Mouse (Mus musculus): ENCODE measurements around the gene Ascc3. TPM values are rescaled to one million over a fixed set of nuclear protein-coding genes. Genes with fewer than 3 reads are reported as not detected.

Ascc3 gene
- polyA plus RNA-seq, 1 experiment from 2014 or later: 32.0 TPM

DNA sequence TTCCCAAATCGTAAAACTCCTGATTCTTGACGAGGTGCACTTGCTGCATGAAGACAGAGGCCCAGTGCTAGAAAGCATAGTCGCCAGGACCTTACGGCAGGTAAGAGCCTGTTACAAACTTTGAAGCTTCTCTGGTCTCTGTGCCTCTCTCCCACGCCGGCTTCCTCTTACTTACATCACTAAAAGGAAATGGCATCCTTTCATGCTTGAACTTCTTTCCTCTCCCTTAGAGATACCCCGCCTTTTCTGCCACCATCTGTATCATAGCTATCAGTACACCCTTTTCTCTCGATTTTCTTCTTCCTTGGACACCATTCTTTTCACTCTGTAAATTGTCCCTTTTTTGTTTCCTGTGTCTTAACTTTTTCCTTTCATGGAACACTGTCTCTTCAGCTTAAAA is 58.1 kb downstream of the Ascc3 start:
- no peak for ATAC-seq (ENCODE audit: low FRiP score)
- Histone ChIP-seq H3K4me3 (ENCODE audit: low read depth, low read length) (no peak overlapping the region), H3K9me3 (ENCODE audit: control insufficient read depth, low read length) (no peaks in the 10 kb centered on the region), H3K27me3 (ENCODE audit: control insufficient read depth, insufficient read depth, low read length) (no peaks in the 10 kb centered on the region), H3K9ac (ENCODE audit: low read depth, low read length) (no peak overlapping the region), H3K4me1 (replicated peaks; ENCODE audit: control insufficient read depth, insufficient read depth, low read length) (no peaks in the 10 kb centered on the region), H3K27ac (ENCODE audit: low read depth, low read length) (no peak overlapping the region), H3K4me2 (replicated peaks; ENCODE audit: low read depth, low read length) (no peak overlapping the region), H3K36me3 (ENCODE audit: control insufficient read depth, insufficient read depth, low read length) (no peaks in the 10 kb centered on the region)
- DNase-seq (ENCODE audit: low spot score): no peak
- WGBS: 89% methylated on average over 8 of the region's 8 CpGs

DNA sequence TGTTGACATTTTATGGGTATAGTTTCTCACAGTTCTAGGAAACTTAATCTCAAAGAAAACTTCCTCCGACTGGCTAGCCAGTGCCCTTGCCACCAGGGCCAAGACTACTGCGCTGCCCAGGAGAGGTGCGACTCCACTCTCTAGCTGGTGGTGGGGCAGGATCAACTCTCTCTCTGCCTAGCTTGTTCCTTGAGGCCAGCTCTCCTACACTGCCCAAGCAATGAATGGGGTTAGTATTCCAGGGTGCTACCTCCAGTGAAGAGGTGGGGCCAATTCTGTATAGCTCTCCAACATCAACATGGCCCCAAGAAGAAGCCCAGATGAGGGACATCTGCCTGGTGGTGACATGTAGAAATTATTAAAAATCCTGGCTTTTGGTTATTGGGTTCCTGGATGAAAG is 61.1 kb downstream of the Ascc3 start:
- Histone ChIP-seq H3K27ac (ENCODE audit: low read depth, low read length) (no peak overlapping the region), H3K9me3 (ENCODE audit: control insufficient read depth, low read length) (no peaks in the 10 kb centered on the region), H3K9ac (ENCODE audit: low read depth, low read length) (no peak overlapping the region), H3K36me3 (ENCODE audit: control insufficient read depth, insufficient read depth, low read length) (no peaks in the 10 kb centered on the region), H3K4me1 (replicated peaks; ENCODE audit: control insufficient read depth, insufficient read depth, low read length) (no peaks in the 10 kb centered on the region), H3K27me3 (ENCODE audit: control insufficient read depth, insufficient read depth, low read length) (no peaks in the 10 kb centered on the region), H3K4me3 (ENCODE audit: low read depth, low read length) (no peak overlapping the region), H3K4me2 (replicated peaks; ENCODE audit: low read depth, low read length) (no peak overlapping the region)
- DNase-seq (ENCODE audit: low spot score): no peak
- ATAC-seq (ENCODE audit: low FRiP score): no peak
- 96% methylated on average over 3 of the region's 3 CpGs for WGBS

DNA sequence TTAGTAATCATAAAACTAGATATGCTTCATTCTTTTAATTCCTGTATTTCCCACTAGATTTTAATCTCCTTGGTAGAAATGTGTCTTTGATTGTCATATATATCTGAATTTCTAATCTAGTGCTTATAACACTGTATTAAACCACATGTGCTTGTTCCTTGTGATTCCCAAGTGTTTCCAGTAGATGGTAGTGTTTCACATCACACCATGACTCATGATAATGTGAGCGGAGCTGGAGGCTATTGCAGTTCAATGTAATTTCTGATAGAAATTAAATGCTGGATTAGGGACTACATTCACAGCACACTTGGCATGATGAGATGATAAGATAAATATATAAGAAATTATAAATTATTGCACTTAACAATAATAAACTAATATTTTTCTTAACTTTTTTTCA is 64.9 kb downstream of the Ascc3 start:
- ATAC-seq (ENCODE audit: low FRiP score): peak; percentile 81
- H3K4me2 ChIP-seq (replicated peaks; ENCODE audit: low read depth, low read length): no peak overlapping the region
- WGBS: 55% methylated on average over 1 of the region's 1 CpGs
- no peaks in the 10 kb centered on the region for H3K9me3 ChIP-seq (ENCODE audit: control insufficient read depth, low read length)
- no peak overlapping the region for H3K27ac ChIP-seq (ENCODE audit: low read depth, low read length)
- no peak overlapping the region for H3K9ac ChIP-seq (ENCODE audit: low read depth, low read length)
- peak; percentile 27 for DNase-seq (ENCODE audit: low spot score)
- no peak overlapping the region for H3K4me3 ChIP-seq (ENCODE audit: low read depth, low read length)
- no peaks in the 10 kb centered on the region for H3K4me1 ChIP-seq (replicated peaks; ENCODE audit: control insufficient read depth, insufficient read depth, low read length)
- H3K36me3 ChIP-seq (ENCODE audit: control insufficient read depth, insufficient read depth, low read length): no peaks in the 10 kb centered on the region
- H3K27me3 ChIP-seq (ENCODE audit: control insufficient read depth, insufficient read depth, low read length): no peaks in the 10 kb centered on the region

DNA sequence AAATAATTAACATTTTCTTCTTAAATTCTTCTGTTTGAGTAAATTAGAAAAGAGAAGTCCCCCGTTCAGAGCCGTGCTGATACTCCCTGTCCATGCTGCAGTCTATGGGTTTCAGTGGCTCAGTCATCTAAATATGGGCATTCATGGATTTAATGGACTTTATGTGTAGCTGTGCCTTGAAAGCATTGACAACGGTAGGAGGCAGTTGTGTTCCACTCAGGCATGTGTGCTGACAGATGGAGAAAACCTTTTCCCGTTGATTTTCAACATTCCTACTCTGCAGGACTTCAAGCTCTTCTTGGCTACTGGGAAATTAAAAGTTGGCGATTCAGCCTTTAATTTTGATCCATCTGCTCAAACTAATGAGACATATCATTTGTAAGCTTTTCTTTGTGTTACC is 79.0 kb downstream of the Ascc3 start:
- H3K9me3 ChIP-seq (ENCODE audit: control insufficient read depth, low read length): no peaks in the 10 kb centered on the region
- no peak overlapping the region for H3K4me3 ChIP-seq (ENCODE audit: low read depth, low read length)
- WGBS: 61% methylated on average over 5 of the region's 5 CpGs
- no peak overlapping the region for H3K27ac ChIP-seq (ENCODE audit: low read depth, low read length)
- ATAC-seq (ENCODE audit: low FRiP score): no peak
- no peaks in the 10 kb centered on the region for H3K4me1 ChIP-seq (replicated peaks; ENCODE audit: control insufficient read depth, insufficient read depth, low read length)
- no peaks in the 10 kb centered on the region for H3K27me3 ChIP-seq (ENCODE audit: control insufficient read depth, insufficient read depth, low read length)
- H3K4me2 ChIP-seq (replicated peaks; ENCODE audit: low read depth, low read length): no peak overlapping the region
- no peak overlapping the region for H3K9ac ChIP-seq (ENCODE audit: low read depth, low read length)
- no peak for DNase-seq (ENCODE audit: low spot score)
- H3K36me3 ChIP-seq (ENCODE audit: control insufficient read depth, insufficient read depth, low read length): no peaks in the 10 kb centered on the region

DNA sequence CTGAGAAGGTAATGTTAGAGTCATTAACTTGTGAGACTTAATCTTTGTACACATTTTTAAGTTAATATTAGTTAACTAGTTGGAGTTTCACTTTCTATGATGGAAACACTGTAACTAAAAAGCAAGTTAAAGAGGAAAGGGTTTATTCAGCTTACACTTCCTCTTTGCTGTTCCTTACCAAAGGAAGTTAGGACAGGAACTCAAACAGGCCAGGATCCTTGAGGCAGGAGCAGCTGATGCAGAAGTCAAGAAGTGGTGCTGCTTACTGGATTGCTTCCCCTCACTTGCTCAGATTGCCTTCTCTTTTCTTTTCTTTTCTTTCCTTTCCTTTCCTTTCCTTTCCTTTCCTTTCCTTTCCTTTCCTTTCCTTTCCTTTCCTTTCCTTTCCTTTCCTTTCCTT is 97.9 kb downstream of the Ascc3 start:
- ATAC-seq (ENCODE audit: low FRiP score): no peak

DNA sequence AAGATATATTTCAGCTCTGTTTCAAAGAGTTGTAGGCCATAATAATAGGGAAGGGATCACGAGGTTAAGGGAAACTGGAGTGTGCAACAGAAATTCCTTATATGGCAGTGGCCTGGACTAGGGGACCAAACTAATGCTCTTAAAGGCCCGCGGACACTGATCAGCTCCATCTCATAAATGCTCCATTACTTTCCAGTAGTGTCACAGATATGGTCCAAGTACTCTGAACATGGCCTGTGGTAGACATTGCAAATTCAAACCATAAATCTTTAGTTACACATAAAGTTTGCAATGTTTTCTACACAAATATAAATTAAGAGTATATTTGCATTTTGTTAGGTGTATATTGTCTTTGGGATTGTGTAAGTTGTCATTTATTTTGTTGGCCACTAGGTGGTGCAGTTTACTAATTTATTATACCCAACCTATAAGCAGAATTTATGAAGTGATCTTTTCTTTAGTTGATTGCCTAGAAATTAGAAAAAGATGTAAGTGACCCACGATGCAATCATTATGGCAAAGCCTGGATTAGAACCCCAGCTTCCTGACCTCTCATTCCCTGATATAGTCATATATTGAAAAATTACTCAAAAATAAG is 106.5 kb downstream of the Ascc3 start:
- H3K27ac ChIP-seq (ENCODE audit: low read depth, low read length): no peak overlapping the region
- no peaks in the 10 kb centered on the region for H3K4me1 ChIP-seq (replicated peaks; ENCODE audit: control insufficient read depth, insufficient read depth, low read length)
- H3K4me2 ChIP-seq (replicated peaks; ENCODE audit: low read depth, low read length): no peak overlapping the region
- DNase-seq (ENCODE audit: low spot score) (peak; percentile 49), ATAC-seq (ENCODE audit: low FRiP score) (peak; percentile 65; the same call in 1 of the 2 replicates)
- H3K36me3 ChIP-seq (ENCODE audit: control insufficient read depth, insufficient read depth, low read length): no peaks in the 10 kb centered on the region
- 67% methylated on average over 4 of the region's 4 CpGs for WGBS
- no peak overlapping the region for H3K9ac ChIP-seq (ENCODE audit: low read depth, low read length)
- H3K27me3 ChIP-seq (ENCODE audit: control insufficient read depth, insufficient read depth, low read length): no peaks in the 10 kb centered on the region
- no peak overlapping the region for H3K4me3 ChIP-seq (ENCODE audit: low read depth, low read length)
- H3K9me3 ChIP-seq (ENCODE audit: control insufficient read depth, low read length): no peaks in the 10 kb centered on the region

More for the DNA sequence above, 97.9 kb downstream of the Ascc3 start:
- no peak overlapping the region for H3K4me2 ChIP-seq (replicated peaks; ENCODE audit: low read depth, low read length)
- H3K27ac ChIP-seq (ENCODE audit: low read depth, low read length): no peak overlapping the region
- H3K27me3 ChIP-seq (ENCODE audit: control insufficient read depth, insufficient read depth, low read length): no peaks in the 10 kb centered on the region
- H3K4me3 ChIP-seq (ENCODE audit: low read depth, low read length): no peak overlapping the region
- no peak overlapping the region for H3K9ac ChIP-seq (ENCODE audit: low read depth, low read length)
- H3K9me3 ChIP-seq (ENCODE audit: control insufficient read depth, low read length): no peaks in the 10 kb centered on the region
- no peaks in the 10 kb centered on the region for H3K36me3 ChIP-seq (ENCODE audit: control insufficient read depth, insufficient read depth, low read length)
- no peak for DNase-seq (ENCODE audit: low spot score)
- no peaks in the 10 kb centered on the region for H3K4me1 ChIP-seq (replicated peaks; ENCODE audit: control insufficient read depth, insufficient read depth, low read length)

DNA sequence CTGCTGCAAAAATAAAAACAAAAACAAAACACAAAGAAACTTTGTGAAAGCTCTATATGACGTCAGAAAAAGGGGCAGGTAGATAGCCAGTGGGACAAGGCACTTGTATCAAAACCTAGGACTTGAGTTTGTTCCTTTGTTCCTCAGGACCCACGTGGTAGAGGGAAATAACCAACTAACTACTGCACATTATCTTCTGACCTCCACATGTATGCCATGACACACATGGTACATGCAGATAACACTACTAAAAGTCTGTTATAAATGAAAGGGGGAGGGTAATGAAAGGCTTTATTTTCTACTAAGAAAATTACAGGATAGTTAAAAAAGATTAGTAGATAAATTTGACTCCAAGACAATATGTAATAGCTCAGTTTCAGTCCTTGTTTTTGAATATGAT is 109.3 kb downstream of the Ascc3 start:
- Histone ChIP-seq H3K4me3 (ENCODE audit: low read depth, low read length) (no peak overlapping the region), H3K27ac (ENCODE audit: low read depth, low read length) (no peak overlapping the region), H3K36me3 (ENCODE audit: control insufficient read depth, insufficient read depth, low read length) (no peaks in the 10 kb centered on the region), H3K4me1 (replicated peaks; ENCODE audit: control insufficient read depth, insufficient read depth, low read length) (no peaks in the 10 kb centered on the region), H3K4me2 (replicated peaks; ENCODE audit: low read depth, low read length) (no peak overlapping the region), H3K9me3 (ENCODE audit: control insufficient read depth, low read length) (no peaks in the 10 kb centered on the region), H3K9ac (ENCODE audit: low read depth, low read length) (no peak overlapping the region), H3K27me3 (ENCODE audit: control insufficient read depth, insufficient read depth, low read length) (no peaks in the 10 kb centered on the region)
- 75% methylated on average over 2 of the region's 2 CpGs for WGBS
- DNase-seq (ENCODE audit: low spot score): no peak
- no peak for ATAC-seq (ENCODE audit: low FRiP score)

DNA sequence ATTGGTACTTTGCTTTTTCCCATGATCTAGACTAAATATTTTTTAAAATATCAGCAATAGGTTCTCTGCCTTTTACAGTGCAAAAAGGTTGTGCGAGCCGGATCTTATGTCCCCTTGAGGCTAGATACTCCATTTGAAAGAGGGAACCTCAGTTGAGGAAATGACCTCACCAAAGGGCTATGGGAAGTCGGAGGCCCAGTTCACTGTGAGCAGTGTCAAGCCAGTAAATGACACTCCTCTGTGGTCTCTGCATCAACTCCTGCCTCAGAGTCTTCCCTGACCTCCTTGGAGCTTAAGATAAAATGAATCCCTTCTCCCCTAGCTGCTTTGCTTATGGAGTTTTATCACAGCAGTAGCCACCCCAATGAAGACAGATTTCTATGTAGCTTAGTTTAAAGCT is 109.9 kb downstream of the Ascc3 start:
- no peak overlapping the region for H3K9ac ChIP-seq (ENCODE audit: low read depth, low read length)
- H3K27me3 ChIP-seq (ENCODE audit: control insufficient read depth, insufficient read depth, low read length): no peaks in the 10 kb centered on the region
- WGBS: 84% methylated on average over 3 of the region's 3 CpGs
- no peaks in the 10 kb centered on the region for H3K4me1 ChIP-seq (replicated peaks; ENCODE audit: control insufficient read depth, insufficient read depth, low read length)
- H3K9me3 ChIP-seq (ENCODE audit: control insufficient read depth, low read length): no peaks in the 10 kb centered on the region
- no peak overlapping the region for H3K4me2 ChIP-seq (replicated peaks; ENCODE audit: low read depth, low read length)
- DNase-seq (ENCODE audit: low spot score) (no peak), ATAC-seq (ENCODE audit: low FRiP score) (no peak)
- no peak overlapping the region for H3K4me3 ChIP-seq (ENCODE audit: low read depth, low read length)
- no peak overlapping the region for H3K27ac ChIP-seq (ENCODE audit: low read depth, low read length)
- no peaks in the 10 kb centered on the region for H3K36me3 ChIP-seq (ENCODE audit: control insufficient read depth, insufficient read depth, low read length)

DNA sequence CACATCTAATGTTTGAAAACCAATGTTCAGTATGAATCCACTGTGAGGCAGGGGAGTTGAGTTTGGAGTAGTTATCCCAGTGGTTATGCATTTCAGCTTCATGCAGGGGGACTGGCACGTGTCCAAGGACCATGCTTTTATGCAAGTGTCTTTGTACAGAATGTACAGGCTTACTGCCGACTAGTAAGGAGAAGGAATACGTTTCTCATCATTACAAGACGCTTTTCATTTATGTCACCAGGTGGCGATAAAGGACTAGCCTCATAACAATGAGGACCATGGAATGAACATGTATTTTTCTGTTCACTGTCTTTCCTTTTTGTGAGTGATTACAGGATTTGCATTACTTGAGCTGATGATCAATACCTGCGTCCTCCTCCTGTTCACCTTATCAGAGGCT is 111.7 kb downstream of the Ascc3 start:
- ATAC-seq (ENCODE audit: low FRiP score): peak; percentile 61; the same call in 1 of the 2 replicates

More for the DNA sequence above, 111.7 kb downstream of the Ascc3 start:
- Histone ChIP-seq H3K27ac (ENCODE audit: low read depth, low read length) (no peak overlapping the region), H3K9me3 (ENCODE audit: control insufficient read depth, low read length) (no peaks in the 10 kb centered on the region), H3K27me3 (ENCODE audit: control insufficient read depth, insufficient read depth, low read length) (no peaks in the 10 kb centered on the region), H3K36me3 (ENCODE audit: control insufficient read depth, insufficient read depth, low read length) (no peaks in the 10 kb centered on the region), H3K4me3 (ENCODE audit: low read depth, low read length) (no peak overlapping the region), H3K4me1 (replicated peaks; ENCODE audit: control insufficient read depth, insufficient read depth, low read length) (no peaks in the 10 kb centered on the region), H3K4me2 (replicated peaks; ENCODE audit: low read depth, low read length) (no peak overlapping the region), H3K9ac (ENCODE audit: low read depth, low read length) (no peak overlapping the region)
- DNase-seq (ENCODE audit: low spot score): peak; percentile 75
- 26% methylated on average over 6 of the region's 6 CpGs for WGBS
